Mouse (Mus musculus) midbrain, embryonic 13.5 days (tissue): ENCODE data around the gene Zdhhc18. TPM values are rescaled to one million over a fixed set of nuclear protein-coding genes. Genes with fewer than 3 reads are reported as not detected.

Source experiments
- ATAC-seq: fragments of 200-750 bp; cut with Nextera tagmentation; 2 replicates; pipeline ENCODE4 v1.8.0; 2017; ENCODE audit warnings: mild to moderate bottlenecking, moderate TSS enrichment, moderate library complexity
- H3K27ac ChIP-seq: fragments of 300-500 bp; sonication (generic); 2 replicates; pipeline ENCODE4 v1.5.1; 2015; ENCODE audit warnings: inconsistent platforms, mild to moderate bottlenecking, moderate library complexity
- H3K27me3 ChIP-seq: fragments of 300-500 bp; sonication (generic); 2 replicates; pipeline ENCODE4 v1.6.1; 2015; ENCODE audit warnings: mild to moderate bottlenecking, inconsistent platforms
- H3K36me3 ChIP-seq: fragments of 300-500 bp; sonication (generic); 2 replicates; pipeline ENCODE4 v1.6.1; 2015; ENCODE audit warnings: mild to moderate bottlenecking, inconsistent platforms
- H3K4me1 ChIP-seq: fragments of 300-500 bp; sonication (generic); replicated peaks from 2 replicates; pipeline ENCODE4 v1.6.1; 2015; ENCODE audit warnings: inconsistent platforms
- H3K4me2 ChIP-seq: fragments of 300-500 bp; sonication (generic); replicated peaks from 2 replicates; pipeline ENCODE4 v1.6.1; 2015; ENCODE audit warnings: moderate library complexity, mild to moderate bottlenecking, inconsistent platforms
- H3K4me3 ChIP-seq: fragments of 300-500 bp; sonication (generic); replicated peaks from 2 replicates; pipeline ENCODE4 v1.5.1; 2015; ENCODE audit warnings: mild to moderate bottlenecking, inconsistent platforms
- H3K9ac ChIP-seq: fragments of 300-500 bp; sonication (generic); replicated peaks from 2 replicates; pipeline ENCODE4 v1.6.1; 2015; ENCODE audit warnings: mild to moderate bottlenecking, inconsistent platforms
- H3K9me3 ChIP-seq: fragments of 300-500 bp; sonication (generic); 2 replicates; pipeline ENCODE4 v1.6.1; 2016; ENCODE audit warnings: mild to moderate bottlenecking, inconsistent platforms
- WGBS: fragments of 180-500 bp; shearing (Covaris S2); methylation state at CpG from one replicate; pipeline ENCODE4 v1.1.7; 2015; 5-methylcytosine and 5-hydroxymethylcytosine counted together
- polyA plus RNA-seq: library from polyadenylated mRNA; unstranded; fragments of >200 nt; fragmentation: Nextera tagmentation; extraction: Ambion mirVana; gene quantifications from 2 replicates; pipeline ENCODE4 v1.2.1, GENCODE M21; 2015

Zdhhc18 gene
- polyA plus RNA-seq, 1 experiment from 2014 or later, result 3.5 TPM

GRCm38 (mm10) chr4:133645680-133646079 lies 4.3 kb downstream of the Zdhhc18 start:
- ATAC-seq, result no peak
- Histone ChIP-seq H3K4me2 (no peak overlapping the region), H3K27ac (no peak overlapping the region), H3K9ac (no peak overlapping the region), H3K4me1 (no peaks in the 10 kb centered on the region), H3K9me3 (0 out of 2 replicates have a peak, but pooled peaks cover 5% of the 10 kb centered on the region), H3K27me3 (no peaks in the 10 kb centered on the region), H3K4me3 (no peak overlapping the region), H3K36me3 (no peaks in the 10 kb centered on the region)
- 43% methylated on average over 21 of the region's 21 CpGs for WGBS

DNA sequence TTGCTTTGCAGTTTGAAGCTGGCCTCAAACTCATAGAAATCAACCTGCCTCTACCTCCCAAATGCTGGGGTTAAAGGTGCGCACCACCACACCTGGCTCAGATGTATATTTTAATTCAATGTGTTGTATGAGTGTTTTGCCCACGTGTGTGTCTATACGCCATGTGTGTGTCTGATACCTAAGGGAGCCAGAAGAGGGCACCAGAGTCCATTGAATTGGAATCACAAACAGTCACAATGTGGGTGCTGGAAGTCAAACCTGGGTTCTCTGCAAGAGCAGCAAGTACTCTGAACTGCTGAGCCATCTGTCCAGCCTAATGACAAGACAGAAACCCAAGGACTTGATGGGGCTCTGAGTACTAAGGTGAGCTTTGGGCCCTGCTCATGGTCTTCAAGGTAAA lies 4.8 kb downstream of the Zdhhc18 start:
- WGBS, result 88% methylated on average over 3 of the region's 3 CpGs
- ATAC-seq, result no peak
- Histone ChIP-seq H3K4me3 (no peak overlapping the region), H3K36me3 (no peaks in the 10 kb centered on the region), H3K4me2 (no peak overlapping the region), H3K27me3 (no peaks in the 10 kb centered on the region), H3K9me3 (0 out of 2 replicates have a peak, but pooled peaks cover 5% of the 10 kb centered on the region), H3K4me1 (no peaks in the 10 kb centered on the region), H3K27ac (no peak overlapping the region), H3K9ac (no peak overlapping the region)

DNA sequence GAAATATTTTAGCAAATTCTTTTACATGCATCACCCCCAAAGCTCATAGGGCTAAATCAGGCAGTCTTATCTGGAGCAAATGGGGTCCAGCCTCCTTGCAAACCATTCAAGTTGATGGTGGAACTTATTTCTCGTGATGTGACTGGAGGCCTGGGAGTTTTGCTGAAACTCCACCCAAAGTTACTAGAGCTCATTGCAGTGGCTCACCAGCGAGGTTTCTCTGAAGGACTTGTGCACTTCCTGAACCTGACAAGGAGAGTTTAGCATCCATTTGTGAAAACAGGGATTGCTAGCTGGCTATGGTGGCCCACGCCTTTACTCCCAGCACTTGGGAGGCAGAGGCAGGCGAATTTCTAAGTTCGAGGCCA lies 15.9 kb downstream of the Zdhhc18 start:
- Histone ChIP-seq H3K4me1 (peaks cover 31% of the 10 kb centered on the region), H3K27me3 (no peaks in the 10 kb centered on the region), H3K9me3 (no peaks in the 10 kb centered on the region), H3K4me3 (no peak overlapping the region), H3K36me3 (0 out of 2 replicates have a peak, but pooled peaks cover 4% of the 10 kb centered on the region), H3K27ac (0 out of 2 replicates have a peak overlapping the region, but pooled peaks have one; percentile 86), H3K4me2 (no peak overlapping the region), H3K9ac (no peak overlapping the region)
- ATAC-seq, result no peak
- WGBS, result 78% methylated on average over 5 of the region's 5 CpGs

DNA sequence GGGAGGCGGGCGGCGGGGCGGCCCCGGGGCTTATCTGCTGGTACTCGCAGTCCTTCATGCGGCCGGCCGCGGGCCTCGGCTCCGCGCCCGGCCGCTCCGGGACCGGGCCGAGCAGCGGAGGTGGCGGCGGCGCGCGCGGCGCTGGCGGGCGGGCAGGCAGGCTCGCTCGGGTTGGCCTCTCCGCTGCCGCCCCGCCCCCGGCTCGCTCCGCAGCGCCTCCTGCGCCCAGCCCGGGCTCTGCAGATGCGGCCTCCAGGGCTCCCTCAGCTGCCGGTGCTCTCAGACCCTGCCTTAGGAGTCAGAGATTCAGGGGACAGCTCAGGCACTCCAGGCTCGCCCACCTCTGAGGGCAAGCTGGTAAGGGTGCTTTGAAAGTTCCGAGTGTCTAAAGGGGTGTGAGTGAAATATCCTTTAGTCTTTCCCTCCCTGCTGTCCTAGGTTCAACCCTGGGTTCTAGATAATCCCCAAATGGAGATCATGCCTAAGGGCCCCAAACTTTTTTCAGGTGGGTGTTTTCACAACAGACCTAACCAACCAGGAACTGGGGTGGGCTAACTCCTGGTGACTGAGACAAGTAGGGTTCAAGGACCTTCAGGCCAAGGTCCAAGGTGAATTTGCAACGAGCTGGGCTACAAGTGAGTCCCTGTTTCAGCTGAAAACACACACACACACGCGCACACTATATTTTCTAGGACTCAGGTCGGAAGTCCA lies 16.5 kb downstream of the Zdhhc18 start:
- no peaks in the 10 kb centered on the region for H3K27me3 ChIP-seq
- 0 out of 2 replicates have a peak, but pooled peaks cover 4% of the 10 kb centered on the region for H3K36me3 ChIP-seq
- peak overlapping the region; percentile 86 for H3K27ac ChIP-seq
- H3K9me3 ChIP-seq, result no peaks in the 10 kb centered on the region
- WGBS, result 8% methylated on average over 47 of the region's 47 CpGs
- peaks cover 31% of the 10 kb centered on the region for H3K4me1 ChIP-seq
- H3K9ac ChIP-seq, result peak overlapping the region; percentile 92
- peak; percentile 94 for ATAC-seq
- H3K4me3 ChIP-seq, result peak overlapping the region; percentile 82
- H3K4me2 ChIP-seq, result peak overlapping the region; percentile 91

DNA sequence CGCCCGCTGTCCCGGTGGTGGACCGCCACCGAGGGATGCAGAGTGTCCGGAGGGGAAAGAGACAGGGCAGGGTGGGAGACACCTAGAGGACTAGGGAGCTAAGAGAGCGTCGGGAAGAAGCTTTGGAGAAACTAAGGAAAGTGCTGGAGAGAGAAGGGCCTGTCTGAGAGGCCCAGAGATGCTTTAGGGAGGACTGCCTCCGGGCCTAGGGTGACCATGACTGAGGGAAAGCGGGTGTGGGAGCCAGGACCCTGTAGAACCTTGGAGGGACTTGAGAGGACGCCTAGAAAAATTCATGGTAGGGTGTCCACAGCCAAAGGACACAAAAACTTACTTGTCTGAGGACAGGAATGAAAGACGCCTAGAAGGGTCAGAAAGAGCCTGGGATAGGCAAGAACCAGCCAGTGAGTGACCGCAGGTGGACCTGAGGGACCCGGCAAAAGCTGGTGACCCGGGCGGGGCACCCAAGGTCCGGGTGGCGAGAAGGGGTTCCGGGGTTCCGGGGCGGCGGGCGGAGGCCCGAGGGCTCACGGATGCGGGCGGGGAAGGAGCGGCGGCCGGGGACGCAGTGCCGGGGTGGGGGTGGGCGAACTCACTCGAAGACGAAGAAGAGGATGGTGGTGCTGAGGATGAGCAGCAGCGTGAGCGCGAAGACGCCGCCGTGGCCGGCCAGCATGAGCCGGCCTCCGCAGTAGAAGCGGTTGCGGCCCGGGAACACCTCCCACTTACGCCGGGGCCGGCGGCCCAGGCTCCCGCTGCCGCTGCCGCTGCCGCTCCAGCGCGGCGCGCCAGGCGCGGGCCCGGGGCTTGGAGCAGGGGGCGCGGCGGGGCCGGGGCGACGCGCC lies 17.2 kb downstream of the Zdhhc18 start:
- H3K4me3 ChIP-seq, result peak overlapping the region; percentile 82
- peak overlapping the region; percentile 86 for H3K27ac ChIP-seq
- H3K4me2 ChIP-seq, result peak overlapping the region; percentile 91
- H3K9ac ChIP-seq, result peak overlapping the region; percentile 92
- peak; percentile 79 for ATAC-seq
- H3K27me3 ChIP-seq, result no peaks in the 10 kb centered on the region
- H3K36me3 ChIP-seq, result 0 out of 2 replicates have a peak, but pooled peaks cover 4% of the 10 kb centered on the region
- peaks cover 31% of the 10 kb centered on the region for H3K4me1 ChIP-seq
- WGBS, result 2% methylated on average over 62 of the region's 69 CpGs
- H3K9me3 ChIP-seq, result no peaks in the 10 kb centered on the region

GRCm38 (mm10) chr4:133631769-133632411 lies 18.1 kb downstream of the Zdhhc18 start:
- H3K4me3 ChIP-seq, result peak overlapping the region; percentile 82
- no peak overlapping the region for H3K27ac ChIP-seq
- H3K4me2 ChIP-seq, result peak overlapping the region; percentile 91
- WGBS, result 37% methylated on average over 9 of the region's 9 CpGs
- peaks cover 31% of the 10 kb centered on the region for H3K4me1 ChIP-seq
- H3K9me3 ChIP-seq, result no peaks in the 10 kb centered on the region
- no peaks in the 10 kb centered on the region for H3K27me3 ChIP-seq
- H3K9ac ChIP-seq, result peak overlapping the region; percentile 92
- no peak for ATAC-seq
- peaks cover 6% of the 10 kb centered on the region for H3K36me3 ChIP-seq

- Histone ChIP-seq H3K9me3 (no peaks in the 10 kb centered on the region), H3K27me3 (no peaks in the 10 kb centered on the region), H3K4me1 (peaks cover 31% of the 10 kb centered on the region), H3K4me2 (peak overlapping the region; percentile 91; the same call in 1 of the 2 replicates), H3K9ac (peak overlapping the region; percentile 15; the same call in 1 of the 2 replicates), H3K27ac (no peak overlapping the region), H3K36me3 (peaks cover 13% of the 10 kb centered on the region), H3K4me3 (peak overlapping the region; percentile 82; the same call in 1 of the 2 replicates)
- no peak for ATAC-seq
- WGBS, result 91% methylated on average over 14 of the region's 14 CpGs
These were observed 18.7 kb downstream of the Zdhhc18 start for GRCm38 (mm10) chr4:133631071-133631768.

DNA sequence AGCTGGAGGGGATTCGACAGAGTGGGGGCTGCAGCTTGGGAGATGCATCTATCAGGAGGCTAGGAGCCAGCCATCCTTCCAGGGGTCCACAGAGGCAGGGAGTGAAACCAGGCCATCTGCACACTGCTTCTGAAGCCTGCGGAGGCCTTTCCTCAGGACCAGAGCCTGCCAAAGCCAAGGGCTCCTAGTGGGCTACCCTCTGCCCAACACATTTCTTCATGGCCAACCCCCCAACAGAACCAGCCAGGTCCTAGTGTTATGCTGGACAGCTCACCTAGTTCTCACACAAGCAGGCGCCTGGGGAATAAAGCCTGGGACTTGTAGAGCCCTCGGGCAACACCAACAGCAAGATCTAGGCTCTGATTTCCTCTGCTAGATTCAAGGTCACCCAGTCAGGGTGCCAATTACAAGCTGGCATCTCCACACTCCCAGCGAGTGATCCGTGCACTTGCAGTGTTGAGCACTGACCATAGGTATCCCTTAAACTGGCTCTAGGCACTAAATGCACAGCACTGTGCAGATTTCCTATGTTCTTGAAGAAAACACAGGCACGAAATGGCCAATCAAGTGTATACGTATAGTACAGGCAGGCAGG lies 19.5 kb downstream of the Zdhhc18 start:
- no peaks in the 10 kb centered on the region for H3K9me3 ChIP-seq
- WGBS, result 92% methylated on average over 8 of the region's 8 CpGs
- 0 out of 2 replicates have a peak overlapping the region, but pooled peaks have one; percentile 14 for H3K9ac ChIP-seq
- H3K4me2 ChIP-seq, result no peak overlapping the region
- ATAC-seq, result no peak
- H3K4me1 ChIP-seq, result peaks cover 31% of the 10 kb centered on the region
- H3K27ac ChIP-seq, result no peak overlapping the region
- H3K4me3 ChIP-seq, result no peak overlapping the region
- H3K27me3 ChIP-seq, result no peaks in the 10 kb centered on the region
- H3K36me3 ChIP-seq, result peaks cover 21% of the 10 kb centered on the region

DNA sequence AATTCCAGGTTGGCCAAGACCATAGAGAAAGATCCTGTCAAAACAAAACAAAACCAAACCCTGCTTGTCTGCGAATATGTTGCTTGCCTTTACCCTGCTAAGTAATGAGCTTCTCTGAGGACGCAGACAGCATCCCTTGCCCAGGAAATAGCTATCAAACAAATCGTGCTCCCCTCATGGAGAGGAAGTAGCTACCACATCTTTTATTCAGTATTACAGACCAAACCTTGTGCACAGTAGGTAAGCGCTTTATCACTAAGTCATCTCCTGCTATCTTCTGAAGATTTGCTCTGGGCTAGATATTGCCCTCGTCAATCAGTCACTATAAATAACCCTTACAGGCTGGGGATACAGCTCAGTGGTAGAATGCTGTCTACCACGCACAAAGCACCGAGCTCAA lies 20.8 kb downstream of the Zdhhc18 start:
- Histone ChIP-seq H3K27ac (no peak overlapping the region), H3K36me3 (peaks cover 32% of the 10 kb centered on the region), H3K4me3 (no peak overlapping the region), H3K4me2 (no peak overlapping the region), H3K9me3 (no peaks in the 10 kb centered on the region), H3K9ac (no peak overlapping the region), H3K27me3 (no peaks in the 10 kb centered on the region), H3K4me1 (peaks cover 31% of the 10 kb centered on the region)
- WGBS, result 90% methylated on average over 7 of the region's 7 CpGs
- ATAC-seq, result no peak

DNA sequence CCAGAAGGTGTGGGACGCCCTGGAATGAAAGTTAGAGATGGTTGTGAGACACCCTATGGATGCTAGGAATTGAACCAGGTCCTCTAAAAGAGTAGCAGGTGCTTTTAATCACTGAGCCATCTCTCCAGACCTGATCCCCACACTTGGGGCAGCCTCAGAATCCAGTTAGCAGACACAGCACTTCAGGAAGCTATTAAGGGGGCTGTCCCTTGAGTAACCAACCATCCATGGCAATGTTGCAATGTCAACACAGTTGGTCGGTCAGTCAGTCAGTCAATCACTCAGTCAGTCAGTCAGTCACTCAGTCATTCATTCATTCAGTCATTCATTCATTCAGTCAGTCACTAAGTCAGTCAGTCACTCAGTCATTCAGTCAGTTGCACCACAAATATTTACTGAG lies 21.4 kb downstream of the Zdhhc18 start:
- H3K9ac ChIP-seq, result no peak overlapping the region
- H3K27ac ChIP-seq, result no peak overlapping the region
- no peaks in the 10 kb centered on the region for H3K27me3 ChIP-seq
- H3K4me2 ChIP-seq, result no peak overlapping the region
- peaks cover 38% of the 10 kb centered on the region for H3K36me3 ChIP-seq
- no peak overlapping the region for H3K4me3 ChIP-seq
- no peak for ATAC-seq
- 83% methylated on average over 2 of the region's 2 CpGs for WGBS
- peaks cover 27% of the 10 kb centered on the region for H3K4me1 ChIP-seq
- no peaks in the 10 kb centered on the region for H3K9me3 ChIP-seq

DNA sequence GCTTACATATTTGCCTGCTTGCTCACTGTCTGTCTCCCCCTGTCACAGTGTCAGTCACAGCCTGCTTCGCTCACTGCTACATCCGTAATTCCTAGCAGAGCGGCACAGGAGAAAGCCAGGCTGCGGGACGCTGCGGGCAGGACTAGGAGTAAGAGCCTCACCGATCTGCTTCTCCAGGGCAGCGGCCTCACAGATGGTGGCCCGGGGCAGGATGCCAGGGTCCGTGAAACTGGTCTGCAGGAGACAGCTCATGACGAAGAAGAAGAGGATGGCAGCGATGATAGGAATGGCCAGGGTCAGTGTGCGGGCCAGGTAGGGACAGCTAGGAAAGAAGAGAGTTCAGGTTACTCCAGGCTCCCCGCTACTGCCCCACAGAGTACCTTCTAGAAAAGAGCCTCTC lies 22.9 kb downstream of the Zdhhc18 start:
- Histone ChIP-seq H3K4me2 (no peak overlapping the region), H3K4me1 (peaks cover 19% of the 10 kb centered on the region), H3K27ac (no peak overlapping the region), H3K9ac (no peak overlapping the region), H3K36me3 (peaks cover 38% of the 10 kb centered on the region), H3K4me3 (no peak overlapping the region), H3K27me3 (no peaks in the 10 kb centered on the region), H3K9me3 (no peaks in the 10 kb centered on the region)
- no peak for ATAC-seq
- WGBS, result 94% methylated on average over 14 of the region's 14 CpGs
